Mouse (Mus musculus): ENCODE results near the gene Samd4.

Samd4 gene

DNA sequence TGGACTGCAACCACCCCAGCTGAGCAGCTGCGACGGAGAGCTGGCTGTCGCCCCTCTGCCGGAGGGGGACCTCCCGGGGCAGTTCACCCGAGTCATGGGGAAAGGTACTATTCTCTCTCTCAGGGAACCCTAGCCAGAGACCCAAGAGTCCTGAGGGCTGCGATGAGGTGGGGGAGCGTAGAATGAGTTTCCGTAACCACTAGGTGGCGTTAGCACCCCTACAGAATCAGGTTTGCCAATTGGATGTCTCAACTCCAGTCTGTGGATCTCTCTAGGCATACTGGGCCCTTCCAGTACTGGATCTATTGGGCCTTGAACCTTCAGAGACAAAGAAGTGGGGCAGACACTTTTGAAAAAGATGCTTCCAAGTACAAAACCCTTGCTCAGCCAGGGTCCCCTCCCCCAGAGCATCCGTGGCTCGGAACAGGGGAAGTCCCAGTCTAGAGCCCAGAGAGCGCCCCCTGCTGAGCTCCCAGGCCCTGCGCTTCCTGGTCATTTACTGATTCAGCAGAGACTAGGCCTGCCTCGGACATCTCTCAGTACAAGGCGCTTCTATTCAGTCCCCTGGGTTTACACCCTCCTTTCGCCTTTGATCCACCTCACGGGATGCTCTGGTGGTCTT lies 191.5 kb downstream of the Samd4 start:
- peak; percentile 22 for DNase-seq (ENCODE audit: extremely low spot score)

DNA sequence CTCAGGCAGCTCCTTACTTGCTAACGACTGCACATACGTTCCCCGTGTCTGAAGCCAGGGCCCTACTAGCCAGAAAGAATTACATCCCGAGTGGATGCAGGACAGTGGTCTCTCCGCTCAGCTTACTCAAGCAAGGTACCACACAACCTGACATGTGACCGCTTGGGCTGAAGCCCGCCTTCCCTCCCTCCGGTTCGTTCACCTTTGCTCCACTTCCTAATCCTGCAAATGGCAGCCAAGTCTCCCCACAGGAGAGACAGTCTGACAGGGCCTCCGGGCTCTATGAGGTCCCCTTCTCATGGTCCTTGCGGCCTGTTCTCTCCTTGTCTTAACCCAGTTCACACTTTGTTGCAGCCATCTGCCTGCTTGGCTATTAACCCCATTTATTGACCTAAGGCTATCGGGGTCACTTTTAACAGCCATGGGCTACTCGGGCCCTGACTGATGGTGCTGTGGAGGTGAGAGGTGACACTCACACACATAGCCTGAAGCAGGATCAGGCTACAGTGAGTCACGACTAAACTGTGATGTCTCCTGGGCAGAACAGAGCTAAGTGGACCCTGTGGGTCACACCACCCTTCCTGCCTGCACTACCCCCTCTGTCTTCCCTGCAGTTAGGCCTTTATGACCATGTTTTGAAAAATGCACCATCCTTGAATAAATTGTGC lies 192.5 kb downstream of the Samd4 start:
- no peak for DNase-seq (ENCODE audit: extremely low spot score)

DNA sequence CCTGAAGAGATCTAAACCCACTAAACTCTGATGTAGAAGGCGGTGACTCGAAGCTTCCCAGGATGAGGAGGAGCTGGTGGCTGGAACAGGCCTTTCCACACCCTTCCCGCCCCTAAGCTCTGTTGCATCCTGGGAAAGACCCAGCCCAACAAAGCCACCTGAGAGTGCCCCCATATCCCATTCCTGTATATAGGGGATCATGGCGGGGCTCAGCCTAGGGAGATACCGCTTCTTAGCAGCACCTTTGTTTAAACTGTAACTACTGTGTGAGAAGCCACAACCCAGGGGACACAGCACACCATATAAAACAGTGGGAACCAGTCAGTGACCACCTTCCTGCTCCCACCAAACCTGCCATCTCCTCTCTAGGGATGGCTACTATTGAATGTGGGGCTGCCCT lies 193.2 kb downstream of the Samd4 start:
- DNase-seq (ENCODE audit: extremely low spot score) = no peak

DNA sequence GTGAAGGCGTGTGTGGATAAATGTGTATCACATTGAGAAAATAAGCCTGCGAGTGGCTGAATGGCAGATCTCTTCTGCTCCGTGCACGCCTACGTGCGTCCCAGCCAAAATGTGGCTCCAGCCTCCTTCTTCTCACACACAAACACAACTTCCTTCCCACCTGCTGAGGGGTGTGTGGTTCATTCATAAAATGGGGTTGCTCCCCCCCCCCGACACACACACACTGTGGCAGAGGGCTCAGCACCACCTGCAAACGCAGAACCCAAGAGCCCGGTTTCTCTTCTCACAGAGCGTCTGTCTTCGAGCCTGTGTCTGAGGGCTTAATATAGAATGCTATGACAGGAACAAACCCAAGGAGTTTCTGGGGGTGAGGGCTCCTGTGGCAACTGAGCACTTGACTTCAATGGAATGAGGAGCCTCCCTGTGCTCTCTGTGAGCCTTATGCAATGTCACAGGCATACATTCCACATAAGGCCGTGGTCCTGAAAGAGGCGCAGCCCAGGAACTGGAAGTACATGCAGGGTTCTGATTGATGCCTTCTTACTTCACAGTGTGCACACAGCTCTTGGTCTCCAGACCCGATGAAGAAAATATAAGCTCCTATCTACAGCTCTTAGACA lies 194.4 kb downstream of the Samd4 start:
- DNase-seq (ENCODE audit: extremely low spot score) = no peak

DNA sequence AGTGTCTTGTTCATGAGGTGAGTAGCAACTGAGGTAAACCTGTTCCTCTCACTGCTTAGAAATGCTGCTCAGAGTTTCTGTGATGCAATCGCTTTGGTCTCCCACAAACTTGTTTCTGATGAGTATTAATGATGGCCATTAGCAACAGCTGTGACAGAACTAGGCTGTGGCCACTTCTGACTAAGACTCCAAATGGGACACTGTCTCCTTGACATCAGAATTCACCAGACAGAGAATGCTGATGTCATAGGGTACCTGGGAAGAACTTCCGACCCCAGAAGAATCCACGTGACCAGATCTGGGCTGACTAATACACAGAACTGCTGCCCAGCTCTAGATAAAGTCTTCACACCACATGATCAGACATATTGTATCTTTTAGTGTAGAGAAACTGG lies 194.9 kb downstream of the Samd4 start:
- DNase-seq (ENCODE audit: extremely low spot score) = no peak

DNA sequence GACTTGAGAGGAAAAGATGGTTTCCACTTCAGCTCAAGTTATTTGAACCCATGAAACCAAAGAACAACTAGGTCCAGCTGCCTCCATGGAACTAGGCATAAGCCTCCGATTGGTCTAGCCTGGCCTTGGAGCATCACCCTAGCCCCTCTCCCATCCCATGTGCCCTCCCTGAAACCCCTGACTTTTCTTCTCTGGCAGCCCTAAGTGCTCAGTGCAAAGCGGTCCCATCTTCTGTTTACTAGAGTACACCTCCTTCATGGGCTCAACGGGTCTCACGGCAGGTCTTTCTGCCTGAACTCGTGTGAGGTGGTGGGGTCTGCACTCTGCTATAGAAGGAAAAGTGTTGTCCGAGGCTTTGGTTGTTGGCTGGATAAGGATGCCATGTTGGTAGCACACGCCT lies 197.3 kb downstream of the Samd4 start:
- no peak for DNase-seq (ENCODE audit: extremely low spot score)

DNA sequence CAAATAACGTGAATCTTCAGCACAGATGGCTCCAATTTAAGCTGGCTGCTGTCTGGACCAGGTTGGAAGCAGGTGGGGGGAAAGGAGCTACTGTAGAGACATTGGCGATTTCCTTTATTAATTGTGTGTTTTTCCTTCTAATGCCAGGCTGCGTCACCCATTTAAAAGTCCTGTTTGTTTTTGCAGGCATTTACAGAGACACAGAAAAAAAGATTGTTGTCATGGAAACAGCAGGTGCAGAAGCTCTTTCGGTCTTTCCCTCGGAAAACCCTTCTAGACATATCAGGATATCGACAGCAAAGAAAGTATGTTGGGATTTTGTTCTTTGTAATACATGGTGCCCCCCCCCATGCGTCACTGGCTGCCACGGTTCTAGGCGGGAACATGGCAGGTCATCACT lies 200.7 kb downstream of the Samd4 start:
- no peak for DNase-seq (ENCODE audit: extremely low spot score)

DNA sequence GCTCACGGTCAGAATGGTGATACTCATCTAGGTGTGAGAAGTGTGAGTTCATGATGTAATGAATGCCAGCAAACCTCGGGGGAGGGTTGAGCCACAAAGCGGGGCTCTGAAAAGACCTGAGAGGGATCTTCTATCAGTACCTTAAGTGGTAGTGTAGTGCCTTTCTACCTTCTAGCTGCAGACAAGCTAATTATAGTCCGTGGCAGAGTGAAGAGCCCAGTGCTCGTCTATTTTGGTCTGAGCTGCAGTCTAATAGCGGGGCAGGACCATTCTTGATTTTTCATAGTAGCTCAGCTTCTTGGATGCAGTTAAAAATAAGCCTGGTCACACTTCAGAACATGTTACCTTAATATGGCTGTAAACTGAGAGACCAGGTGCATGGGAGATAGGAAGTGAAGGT lies 201.2 kb downstream of the Samd4 start:
- no peak for DNase-seq (ENCODE audit: extremely low spot score)

DNA sequence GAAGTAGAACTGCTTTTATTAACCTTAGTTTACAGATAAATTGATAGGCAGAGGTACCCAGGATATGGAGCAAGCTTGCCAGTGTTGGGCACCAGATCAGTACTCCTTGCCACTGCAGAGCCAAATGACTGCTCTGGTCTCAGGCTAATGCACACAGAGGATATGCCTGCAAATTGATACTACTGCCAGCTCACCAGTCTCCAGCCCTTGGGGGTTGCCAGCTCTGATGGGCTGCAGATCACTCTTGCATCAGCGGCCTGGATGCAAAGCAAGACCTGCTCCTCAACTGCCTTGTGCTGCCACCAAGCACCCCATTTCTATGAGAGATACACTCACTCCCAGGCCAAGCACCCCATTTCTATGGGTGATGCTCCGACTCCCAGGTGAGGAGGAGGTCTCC lies 202.0 kb downstream of the Samd4 start:
- no peak for DNase-seq (ENCODE audit: extremely low spot score)

DNA sequence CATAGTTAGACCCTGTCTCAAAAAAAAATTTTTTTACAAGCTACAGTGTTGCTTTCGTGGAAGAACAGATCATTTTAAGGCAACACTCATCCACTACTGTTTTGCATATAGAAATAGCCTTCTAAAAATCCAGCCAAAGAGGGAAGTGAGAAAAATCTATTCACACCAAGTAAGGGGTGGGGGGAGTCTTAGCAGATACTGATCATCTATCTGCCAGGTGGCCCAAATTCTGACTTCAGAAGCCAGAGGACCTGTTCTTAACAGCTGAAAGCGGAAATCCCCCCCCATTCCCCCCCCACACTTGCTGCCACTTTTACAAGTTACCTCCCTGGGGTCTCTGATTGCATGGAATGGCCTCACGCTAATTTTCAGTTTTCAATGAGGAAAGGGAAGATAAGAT lies 203.5 kb downstream of the Samd4 start:
- DNase-seq (ENCODE audit: extremely low spot score) = no peak

DNA sequence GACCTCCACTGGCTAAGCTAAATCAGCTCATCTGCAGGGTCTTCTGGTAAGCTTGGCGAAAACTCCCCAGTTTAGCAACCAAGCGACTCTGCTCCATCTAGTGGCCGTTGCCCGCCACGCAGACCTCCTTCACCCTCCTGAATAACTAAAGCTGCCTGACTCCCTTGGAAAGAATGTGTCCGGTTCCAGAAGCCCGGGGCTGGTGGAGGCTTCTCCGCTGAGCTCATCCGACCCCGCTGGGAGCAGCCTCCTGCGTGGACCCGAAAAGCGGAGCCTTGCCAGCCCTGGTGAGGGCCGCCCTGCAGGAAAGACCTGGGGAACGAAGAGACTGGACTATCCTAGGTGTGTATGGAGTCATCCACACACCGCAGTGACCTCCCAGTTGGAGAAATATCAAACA lies 204.1 kb downstream of the Samd4 start:
- DNase-seq (ENCODE audit: extremely low spot score) = peak; percentile 87

DNA sequence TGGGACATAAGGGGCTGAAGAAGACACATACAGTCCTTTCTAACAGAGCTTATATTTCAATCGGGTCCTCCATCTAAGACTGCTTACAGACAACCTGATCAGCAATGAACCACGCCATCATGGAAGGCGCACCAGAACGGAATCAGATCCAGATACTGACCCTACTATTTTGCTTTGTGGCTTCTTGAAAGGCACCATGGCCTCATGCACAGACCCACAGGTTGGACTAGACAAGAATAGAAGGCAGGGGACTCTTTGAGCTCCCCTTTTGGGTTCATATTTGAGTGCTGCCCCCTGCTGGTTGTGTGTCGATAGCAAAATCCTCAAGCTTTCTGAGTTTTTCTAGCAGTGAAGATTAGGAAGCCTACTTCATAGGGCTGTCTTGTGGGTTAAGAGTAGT lies 204.5 kb downstream of the Samd4 start:
- peak; percentile 75 for DNase-seq (ENCODE audit: extremely low spot score)

DNA sequence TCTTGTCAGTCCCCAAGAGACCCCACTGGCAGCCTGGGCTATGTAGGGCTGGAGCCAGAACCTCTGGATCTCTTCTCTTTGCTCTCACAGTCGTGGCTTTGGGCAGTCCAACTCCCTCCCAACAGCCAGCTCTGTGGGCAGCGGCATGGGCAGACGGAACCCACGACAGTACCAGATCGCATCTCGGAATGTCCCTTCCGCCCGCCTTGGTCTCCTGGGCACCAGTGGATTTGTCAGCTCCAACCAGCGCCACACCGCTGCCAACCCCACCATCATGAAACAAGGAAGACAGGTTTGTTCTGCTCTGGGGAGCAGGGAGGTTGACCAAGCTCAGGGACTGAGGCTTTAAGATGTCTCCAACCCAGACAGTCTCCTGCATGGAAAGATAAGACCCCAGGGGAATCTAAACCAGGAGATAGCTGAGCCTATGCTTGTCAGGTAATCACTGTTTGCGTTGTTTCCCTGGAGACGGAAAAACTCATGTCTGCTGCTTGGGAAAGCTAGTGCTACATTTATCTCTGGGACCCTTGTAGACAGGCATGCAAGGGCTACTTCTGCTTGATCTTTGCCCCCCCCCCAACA lies 205.1 kb downstream of the Samd4 start:
- DNase-seq (ENCODE audit: extremely low spot score) = no peak

DNA sequence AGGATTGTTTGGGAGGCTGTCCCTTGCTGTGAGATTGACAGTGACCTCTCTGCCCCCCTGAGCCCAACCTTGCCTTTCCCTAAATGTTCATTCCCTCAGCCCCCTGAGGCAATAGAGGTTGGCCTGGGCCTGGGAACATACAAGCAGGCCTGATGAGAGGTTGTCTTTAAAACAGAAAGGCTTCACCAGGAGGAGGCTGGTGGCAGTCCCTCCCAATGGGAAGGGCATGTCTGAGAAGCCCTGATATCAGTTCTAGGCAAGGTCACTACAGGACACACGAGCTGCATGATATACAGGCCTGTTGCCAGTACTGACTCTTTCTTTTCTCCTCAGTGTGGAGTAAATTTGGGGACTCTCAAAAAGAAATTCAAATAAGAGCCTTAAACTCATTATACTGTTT lies 205.7 kb downstream of the Samd4 start:
- no peak for DNase-seq (ENCODE audit: extremely low spot score)

DNA sequence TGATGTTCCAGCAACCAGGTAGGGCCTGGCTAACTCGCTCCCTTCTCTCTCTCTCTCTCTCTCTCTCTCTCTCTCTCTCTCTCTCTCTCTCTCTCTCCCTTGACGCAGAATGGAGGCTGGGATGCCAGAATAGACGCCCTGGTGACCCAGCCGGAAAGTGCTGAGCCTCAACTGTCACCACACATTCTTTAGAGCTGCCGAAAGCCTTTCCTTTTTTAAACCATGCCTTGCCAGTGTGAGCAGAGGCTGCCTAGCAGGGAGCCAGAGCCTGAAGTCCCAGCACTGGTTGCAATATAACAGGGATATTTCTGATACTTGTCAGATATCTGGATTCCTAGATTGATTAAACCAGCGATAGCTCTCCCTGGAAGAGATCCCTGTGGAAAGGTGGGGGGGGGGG lies 206.5 kb downstream of the Samd4 start:
- DNase-seq (ENCODE audit: extremely low spot score) = no peak

DNA sequence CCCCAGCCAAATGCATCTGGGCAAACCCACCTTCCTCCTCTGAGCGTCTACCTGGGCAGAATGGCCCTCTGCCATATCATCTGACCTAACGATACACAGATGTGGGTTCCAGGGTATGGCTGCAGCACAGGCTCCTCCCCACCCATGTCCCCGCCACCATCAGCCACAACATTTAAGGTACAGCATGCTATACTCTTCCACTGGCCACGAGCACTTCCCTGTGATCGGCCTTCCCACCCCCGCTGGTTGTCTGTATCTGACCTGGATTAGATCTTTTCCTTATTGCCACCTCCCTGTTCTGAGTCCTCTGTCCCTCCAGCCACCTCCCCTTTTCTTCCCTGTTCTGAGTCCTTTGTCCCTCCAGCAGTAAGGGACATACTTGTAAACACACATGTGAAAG lies 209.3 kb downstream of the Samd4 start:
- no peak for DNase-seq (ENCODE audit: extremely low spot score)

DNA sequence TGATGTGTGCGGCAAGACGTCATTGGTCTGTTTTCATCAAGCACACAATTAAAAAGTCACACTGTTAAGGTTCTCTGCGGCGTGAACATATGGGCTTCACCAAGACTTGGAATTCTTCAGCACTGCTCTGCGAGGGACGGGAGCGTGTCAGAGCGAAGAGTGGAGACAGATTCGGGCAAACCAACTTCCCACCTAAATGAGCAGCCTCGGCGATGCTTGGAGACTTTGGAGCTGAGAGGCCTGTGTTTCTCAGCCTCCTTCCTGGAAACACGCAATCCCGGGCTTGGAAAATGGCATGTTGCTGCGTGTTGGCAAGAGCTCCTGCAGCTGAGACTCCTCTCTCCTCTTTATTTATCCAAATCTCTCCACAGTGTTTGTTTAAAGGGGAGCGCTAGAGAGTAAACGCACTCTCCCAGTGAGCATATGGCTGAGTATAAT lies 210.7 kb downstream of the Samd4 start:
- no peak for DNase-seq (ENCODE audit: extremely low spot score)

DNA sequence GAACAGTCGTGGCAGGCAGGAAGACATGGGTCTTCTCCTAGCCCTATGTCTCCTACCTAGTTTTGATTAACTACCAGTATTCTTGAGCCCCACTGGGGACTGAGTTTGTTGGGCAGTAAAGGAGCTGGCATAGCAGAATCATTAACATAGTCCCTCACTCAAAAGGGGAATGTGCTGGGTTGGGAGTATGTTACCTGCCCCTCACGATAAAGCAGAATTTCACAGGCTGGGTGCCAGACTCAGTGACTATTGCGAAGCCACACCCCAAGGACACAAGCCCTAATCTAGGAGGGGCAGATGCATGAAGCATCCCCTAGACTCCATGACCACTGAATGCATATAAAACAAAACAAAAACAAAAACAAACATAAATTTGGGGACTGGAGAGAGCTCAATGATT lies 212.4 kb downstream of the Samd4 start:
- no peak for DNase-seq (ENCODE audit: extremely low spot score)

DNA sequence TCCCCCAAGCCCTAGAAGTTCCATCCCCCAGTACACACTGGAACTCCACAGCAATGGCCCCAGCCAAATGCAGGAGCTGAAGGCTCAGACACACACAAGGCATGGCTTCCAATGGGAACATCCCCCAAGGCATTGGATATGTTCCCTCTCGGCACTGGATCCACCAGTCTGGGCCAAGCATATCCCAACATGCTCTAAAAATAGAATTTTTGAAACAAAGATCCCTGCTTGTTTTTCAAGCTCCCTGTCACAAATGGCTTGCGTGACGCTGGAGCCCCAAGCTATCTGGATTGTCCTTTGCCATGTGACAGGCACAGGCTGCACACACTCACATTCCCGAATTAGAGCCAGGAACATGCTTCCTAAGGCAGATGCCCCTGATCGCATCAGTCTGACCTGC lies 213.7 kb downstream of the Samd4 start:
- no peak for DNase-seq (ENCODE audit: extremely low spot score)

DNA sequence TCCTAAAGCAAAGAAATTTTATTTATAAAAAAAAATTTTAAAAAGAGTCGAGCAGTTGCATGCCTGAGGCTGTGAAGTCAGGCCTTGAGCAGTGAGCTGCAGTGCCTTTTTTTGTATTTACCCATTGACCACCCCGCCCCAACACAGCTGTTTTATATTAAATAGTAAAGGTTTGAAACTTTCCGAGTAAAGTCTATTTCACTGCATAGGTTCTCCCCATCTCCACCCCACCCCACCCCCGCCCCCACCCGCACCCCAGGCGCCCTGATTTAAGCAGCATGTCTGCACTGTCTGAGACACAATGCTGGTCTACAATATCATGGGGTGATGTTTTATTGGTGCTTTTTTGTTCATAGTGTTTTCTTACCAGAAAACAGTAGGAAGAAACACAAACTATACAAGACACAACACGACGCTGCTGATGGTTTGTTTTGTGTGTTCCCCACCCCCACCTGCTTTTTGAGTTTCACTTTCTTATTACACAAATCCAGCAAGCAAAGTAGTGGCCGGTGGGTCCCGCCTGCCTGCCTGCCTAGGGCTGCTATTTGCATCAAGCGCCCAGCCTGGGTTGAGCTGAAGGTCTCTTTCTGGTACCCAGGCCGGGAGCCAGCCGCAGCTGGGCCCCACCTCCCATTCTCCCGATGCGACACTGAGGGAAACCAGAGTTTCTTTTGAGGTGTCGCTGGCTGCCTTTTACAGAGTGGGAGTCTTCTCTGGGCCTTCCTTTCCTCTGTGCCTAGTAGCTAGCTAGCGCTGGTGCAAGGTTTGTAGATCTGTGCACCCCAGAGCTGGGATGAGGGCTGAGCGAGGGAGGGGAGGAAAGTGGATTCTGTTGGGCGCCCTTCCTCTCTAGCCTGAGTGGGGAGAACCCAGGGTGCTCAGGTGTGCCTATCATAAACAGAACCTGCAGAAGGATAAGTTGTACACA lies 221.9 kb downstream of the Samd4 start:
- DNase-seq (ENCODE audit: extremely low spot score) = no peak

DNA sequence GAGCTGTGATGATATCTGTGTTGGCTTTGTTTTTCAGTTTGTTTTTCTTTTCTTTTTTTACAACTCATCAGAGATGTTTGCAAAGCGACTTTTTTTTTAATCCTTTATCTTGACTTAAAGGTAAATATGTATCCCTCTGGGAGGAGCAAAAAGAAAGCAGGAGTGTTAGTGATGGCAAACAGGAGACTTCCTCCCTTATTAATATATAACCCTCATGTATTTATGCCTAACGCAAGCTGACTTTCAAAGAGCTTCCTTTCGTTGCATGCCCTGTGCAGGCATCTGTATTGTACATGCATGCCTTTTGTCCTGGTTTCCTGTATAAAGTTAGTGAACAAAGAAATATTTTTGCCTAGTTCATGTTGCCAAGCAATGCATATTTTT lies 222.5 kb downstream of the Samd4 start:
- DNase-seq (ENCODE audit: extremely low spot score) = no peak

DNA sequence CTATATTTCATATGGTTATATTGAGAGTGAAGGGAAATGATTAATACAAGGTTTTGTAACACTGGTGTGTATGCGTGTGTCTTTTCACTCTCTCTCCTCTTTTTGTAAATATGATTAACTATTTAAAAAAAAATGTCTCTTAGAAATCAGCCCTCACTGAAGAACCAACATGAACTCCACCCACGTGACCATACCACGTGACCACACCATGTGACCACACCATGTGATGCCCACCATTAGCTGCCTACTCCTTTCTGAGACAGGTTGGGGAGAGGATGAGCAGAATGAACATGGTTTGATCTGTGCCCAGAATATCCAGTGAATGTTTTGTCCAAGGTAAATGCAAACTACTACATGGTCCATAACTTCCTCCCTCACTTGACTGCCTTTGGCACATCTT lies 223.1 kb downstream of the Samd4 start:
- DNase-seq (ENCODE audit: extremely low spot score) = no peak

All from embryo, embryonic 9.5 days (tissue).